Mouse (Mus musculus) 3134 (cell line): ENCODE measurements around the gene Cxcr5.
A peak's percentile ranks its signal among the peaks of the same experiment; 100 is the strongest.

Experiments
- DNase-seq: peaks from one replicate; pipeline ENCODE4 v3.0.0-alpha.2; 2011; ENCODE audit warnings: low spot score; ENCODE audit not compliant: insufficient read length; ENCODE audit errors: extremely low read depth

Gene Cxcr5

GRCm38 (mm10) chr9:44510872-44511601 lies 50.6 kb downstream of the Cxcr5 start:
- DNase-seq, result peak; percentile 40

DNA sequence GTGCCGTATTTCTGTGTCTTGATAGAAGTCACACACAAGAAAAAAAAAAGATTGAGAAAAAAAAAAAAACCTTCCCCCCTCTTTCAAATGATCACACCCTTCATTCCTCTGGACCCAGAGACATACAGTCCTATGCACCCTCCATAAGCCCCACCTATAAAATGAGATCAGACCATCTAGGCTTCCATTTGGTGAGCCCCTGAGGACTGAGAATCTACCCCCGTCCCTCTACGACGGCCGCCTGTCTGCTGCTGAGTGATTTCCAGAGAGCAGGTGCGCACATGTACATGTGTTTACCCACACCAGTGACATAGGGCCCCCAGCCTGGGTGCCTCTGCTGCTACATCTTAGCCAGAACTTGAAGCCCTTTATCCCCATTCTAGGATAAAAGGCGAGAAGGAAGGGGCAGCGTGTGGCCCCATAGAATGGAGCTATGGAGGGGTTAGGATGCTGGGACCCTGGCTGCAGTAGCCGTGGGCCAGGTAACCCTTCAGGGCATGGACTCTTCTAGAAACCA lies 51.3 kb downstream of the Cxcr5 start:
- DNase-seq, result no peak

GRCm38 (mm10) chr9:44509487-44510354 lies 52.0 kb downstream of the Cxcr5 start:
- DNase-seq, result peak; percentile 78

DNA sequence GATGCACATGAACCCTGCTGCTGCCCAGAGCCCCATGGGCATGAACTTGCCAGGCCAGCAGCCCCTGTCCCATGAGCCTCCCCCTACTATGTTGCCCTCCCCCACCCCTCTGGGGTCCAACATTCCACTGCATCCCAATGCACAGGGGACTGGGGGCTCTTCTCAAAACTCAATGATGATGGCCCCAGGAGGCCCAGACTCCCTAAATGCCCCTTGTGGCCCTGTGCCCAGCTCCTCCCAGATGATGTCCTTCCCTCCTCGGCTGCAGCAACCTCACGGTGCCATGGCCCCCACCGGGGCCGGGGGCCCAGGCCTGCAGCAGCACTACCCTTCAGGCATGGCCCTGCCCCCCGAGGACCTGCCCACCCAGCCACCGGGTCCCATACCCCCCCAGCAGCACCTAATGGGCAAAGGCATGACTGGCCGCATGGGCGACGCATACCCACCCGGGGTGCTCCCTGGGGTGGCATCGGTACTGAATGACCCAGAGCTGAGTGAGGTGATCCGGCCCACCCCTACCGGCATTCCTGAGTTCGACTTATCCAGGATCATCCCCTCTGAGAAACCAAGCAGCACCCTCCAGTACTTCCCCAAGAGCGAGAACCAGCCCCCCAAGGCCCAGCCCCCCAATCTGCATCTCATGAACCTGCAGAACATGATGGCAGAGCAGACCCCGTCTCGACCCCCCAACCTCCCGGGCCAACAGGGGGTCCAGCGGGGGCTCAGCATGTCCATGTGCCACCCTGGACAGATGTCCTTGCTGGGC lies 52.8 kb downstream of the Cxcr5 start:
- DNase-seq, result peak; percentile 16

DNA sequence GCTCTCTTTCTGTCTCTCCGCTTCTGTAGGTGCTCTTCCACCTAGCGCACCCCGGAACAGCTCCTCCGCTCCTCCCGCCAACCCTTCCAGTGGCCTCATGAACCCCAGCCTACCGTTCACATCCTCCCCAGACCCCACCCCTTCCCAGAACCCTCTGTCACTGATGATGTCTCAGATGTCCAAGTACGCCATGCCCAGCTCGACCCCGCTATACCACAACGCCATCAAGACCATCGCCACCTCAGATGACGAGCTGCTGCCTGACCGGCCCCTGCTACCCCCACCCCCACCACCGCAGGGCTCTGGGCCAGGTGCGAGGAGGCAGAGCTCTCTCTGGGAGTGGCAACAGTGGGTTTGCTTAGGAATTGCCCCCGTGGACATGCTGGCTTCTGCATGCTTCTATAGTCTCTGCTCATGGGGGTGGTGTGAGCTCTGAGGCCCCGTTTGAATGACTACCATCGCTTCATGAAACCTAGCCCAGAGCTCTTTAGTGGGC lies 53.5 kb downstream of the Cxcr5 start:
- peak; percentile 24 for DNase-seq

DNA sequence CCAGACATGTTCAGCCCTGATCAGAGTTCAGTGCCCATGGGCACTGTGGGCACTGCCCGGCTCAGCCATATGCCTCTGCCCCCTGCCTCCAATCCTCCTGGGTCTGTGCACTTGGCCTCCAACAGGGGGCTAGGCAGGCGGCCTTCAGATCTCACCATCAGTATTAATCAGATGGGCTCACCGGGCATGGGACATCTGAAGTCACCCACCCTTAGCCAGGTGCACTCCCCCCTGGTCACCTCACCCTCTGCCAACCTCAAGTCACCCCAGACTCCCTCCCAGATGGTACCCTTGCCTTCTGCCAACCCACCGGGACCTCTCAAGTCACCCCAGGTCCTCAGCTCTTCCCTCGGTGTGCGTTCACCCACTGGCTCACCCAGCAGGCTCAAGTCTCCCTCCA lies 54.3 kb downstream of the Cxcr5 start:
- no peak for DNase-seq

- no peak for DNase-seq
Measured at GRCm38 (mm10) chr9:44506566-44506965, 55.1 kb downstream of the Cxcr5 start.

DNA sequence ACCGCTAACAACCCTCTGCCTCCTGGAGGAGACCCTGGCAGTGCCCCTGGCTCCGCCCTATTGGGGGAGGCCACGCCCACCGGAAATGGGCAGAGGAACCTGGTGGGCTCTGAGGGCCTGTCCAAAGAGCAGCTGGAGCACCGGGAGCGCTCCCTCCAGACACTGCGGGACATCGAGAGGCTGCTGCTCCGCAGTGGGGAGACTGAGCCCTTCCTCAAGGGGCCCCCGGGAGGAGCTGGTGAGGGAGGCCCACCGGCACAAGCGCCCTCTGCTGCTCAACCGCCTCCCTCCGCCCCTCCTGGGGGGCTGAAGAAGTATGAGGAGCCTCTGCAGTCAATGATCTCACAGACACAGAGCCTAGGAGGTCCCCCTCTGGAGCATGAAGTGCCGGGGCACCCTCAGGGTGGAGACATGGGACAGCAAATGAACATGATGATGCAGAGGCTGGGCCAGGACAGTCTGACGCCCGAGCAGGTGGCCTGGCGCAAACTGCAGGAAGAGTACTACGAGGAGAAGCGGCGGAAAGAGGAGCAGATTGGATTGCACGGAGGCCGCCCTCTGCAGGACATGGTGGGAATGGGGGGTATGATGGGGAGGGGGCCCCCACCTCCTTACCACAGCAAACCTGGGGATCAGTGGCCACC lies 55.7 kb downstream of the Cxcr5 start:
- no peak for DNase-seq

DNA sequence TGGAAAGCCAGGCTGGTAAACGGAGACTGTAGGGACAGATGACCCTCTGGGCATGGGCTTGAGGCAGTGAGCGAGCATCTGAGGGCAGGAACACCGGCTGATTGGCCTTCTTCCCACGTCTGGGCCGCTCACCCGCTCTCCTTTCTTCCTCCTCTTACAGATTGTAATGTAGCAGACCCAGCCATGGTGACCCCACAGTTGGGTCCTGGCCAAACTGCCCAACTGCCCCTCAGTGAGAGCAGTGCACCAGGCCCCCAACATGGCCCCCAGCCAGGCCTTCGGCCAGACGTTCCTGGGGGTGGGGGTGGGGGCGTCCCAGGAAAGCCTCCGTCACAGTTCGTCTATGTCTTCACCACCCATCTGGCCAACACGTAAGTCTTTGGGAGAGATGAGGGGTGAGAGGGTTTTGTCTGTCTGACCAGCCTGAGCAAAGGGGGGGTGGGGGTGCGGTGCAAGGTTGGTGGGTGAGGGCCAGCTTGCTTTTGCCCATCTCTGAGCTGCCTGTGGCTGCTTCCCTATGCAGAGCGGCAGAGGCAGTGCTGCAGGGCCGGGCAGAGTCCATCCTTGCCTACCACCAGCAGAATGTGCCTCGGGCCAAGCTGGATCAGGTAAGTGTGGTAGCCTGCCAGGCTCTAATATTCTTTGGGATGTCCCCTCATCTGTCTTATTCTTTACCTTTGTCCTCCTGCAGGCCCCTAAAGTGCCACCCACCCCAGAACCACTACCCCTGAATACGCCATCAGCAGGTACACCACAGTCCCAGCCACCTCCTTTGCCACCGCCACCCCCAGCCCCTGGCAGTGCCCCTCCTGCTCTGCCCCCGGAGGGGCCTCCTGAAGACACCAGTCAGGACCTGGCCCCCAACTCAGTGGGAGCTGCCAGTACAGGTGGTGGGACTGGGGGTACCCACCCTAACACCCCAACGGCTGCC lies 56.5 kb downstream of the Cxcr5 start:
- DNase-seq, result no peak

- peak; percentile 66 for DNase-seq
Measured at GRCm38 (mm10) chr9:44502006-44502405, 59.7 kb downstream of the Cxcr5 start.

DNA sequence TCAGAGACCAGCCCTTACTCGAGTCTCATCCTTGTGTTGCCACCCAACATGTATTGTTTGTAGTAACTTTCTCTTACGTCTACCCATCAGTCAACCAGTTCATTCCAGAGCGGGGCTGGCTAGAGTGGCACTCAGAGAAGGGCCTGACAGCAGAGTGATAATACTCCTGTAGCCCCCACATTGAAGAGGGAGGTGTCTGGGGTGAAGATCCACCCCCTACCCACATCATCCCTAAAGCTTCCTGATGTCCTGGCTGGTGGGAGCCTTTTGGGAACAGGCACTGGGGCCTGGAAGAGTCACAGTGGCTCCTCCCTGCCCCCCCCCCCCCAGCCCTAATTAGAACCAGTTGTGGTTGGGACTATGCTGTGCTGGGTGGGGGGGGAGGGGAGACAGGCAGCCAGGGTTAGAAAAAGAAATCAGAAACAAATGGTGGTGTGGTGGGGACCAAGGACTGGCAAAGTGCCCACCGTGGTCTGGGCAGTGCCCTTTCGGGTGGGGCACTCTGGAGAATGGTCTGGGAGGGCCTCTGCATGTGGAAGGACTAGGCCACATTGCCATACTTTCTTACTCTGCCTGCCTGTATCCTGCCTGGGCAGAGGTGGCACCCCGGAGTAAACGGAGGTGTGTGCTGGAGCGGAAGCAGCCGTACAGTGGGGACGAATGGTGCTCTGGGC lies 60.3 kb downstream of the Cxcr5 start:
- peak; percentile 65 for DNase-seq

- DNase-seq, result no peak
Measured at GRCm38 (mm10) chr9:44500638-44501175, 61.0 kb downstream of the Cxcr5 start.

- DNase-seq, result no peak
Measured at GRCm38 (mm10) chr9:44500163-44500533, 61.5 kb downstream of the Cxcr5 start.

DNA sequence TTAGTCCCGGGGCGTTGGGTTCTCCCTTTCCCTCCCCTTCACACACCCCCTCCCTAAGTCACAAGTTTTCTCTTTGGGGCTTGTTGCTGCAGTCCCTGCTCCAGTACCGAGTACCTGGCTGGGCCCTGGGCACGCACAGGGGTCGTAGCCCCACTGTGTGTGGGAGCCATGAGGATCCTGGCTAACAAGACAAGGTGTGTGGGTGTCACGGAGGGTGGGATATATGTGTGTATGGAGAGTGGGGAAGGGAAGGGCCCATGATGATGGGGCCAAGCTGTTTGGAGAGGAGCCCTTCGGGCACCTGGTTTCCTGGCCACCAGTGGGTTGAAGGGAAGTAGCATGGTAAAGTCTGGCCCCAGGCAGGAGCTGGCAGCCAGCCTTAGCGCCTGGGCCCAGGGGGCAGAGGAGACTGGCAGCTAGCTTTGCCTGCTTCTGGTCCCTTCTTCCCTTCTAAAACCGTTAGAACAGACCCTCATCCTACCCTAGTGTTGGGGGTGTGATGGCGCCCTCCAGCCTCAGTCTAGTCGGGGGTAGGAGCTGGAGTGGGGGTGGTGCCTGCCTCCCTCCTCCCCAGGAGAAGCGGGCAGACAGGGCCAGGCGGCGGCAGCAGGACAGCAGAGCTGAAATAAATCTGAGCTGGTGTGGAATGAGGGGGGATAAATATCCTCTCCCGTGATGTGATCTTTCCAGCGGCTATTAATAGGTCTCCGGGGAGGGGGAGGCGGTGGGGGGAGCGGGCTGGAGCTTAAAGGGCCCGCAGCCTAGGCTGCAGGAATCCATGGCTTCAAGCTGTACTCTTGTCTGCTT lies 62.1 kb downstream of the Cxcr5 start:
- DNase-seq, result peak; percentile 86

- DNase-seq, result peak; percentile 97
Measured at GRCm38 (mm10) chr9:44498421-44499355, 63.0 kb downstream of the Cxcr5 start.

- DNase-seq, result peak; percentile 86
Measured at GRCm38 (mm10) chr9:44497624-44498377, 63.9 kb downstream of the Cxcr5 start.
